Mouse (Mus musculus): ENCODE results near the gene Umod.

The Umod gene

DNA sequence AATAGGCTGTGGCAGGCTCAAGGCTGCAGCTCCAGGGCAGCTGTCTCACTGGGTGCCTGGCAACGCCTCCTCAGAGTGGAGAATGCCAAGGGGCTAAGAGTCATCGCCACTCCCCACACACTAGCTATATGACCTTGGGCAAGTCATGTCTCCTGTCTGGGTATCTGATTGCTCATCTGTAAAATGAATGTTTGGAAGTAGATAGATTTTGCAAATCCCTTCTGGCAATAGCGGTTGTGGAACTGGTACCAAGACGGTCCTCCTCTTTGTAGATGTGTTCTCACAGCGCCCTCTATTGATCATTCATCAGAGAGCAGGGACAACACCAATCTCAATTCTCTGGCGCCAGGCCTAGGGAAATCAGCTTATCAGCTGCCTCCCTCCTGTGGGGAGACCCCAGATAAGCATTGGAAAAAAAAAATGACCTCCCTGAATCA lies 51.9 kb downstream of the Umod start:
- peak; percentile 19 for DNase-seq

DNA sequence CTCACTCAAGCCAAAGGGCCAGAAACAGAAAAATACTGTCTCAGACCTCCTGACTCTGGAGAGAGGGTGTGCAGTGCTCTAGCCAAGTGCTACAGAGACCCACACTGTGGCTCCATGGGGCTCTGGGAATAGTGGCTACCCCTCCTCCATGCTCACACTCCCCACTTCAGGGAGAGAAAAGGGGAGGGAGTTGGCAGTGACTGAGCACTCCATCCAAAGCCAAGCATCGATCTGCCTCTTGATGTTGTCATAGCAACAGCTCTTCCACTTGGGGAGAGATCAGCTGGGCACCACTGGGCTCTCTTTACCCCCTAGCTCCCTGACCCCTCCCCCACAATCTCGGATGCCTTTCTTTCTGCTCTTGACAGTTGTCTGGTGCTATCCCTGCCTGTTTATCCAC lies 58.4 kb downstream of the Umod start:
- DNase-seq: no peak

DNA sequence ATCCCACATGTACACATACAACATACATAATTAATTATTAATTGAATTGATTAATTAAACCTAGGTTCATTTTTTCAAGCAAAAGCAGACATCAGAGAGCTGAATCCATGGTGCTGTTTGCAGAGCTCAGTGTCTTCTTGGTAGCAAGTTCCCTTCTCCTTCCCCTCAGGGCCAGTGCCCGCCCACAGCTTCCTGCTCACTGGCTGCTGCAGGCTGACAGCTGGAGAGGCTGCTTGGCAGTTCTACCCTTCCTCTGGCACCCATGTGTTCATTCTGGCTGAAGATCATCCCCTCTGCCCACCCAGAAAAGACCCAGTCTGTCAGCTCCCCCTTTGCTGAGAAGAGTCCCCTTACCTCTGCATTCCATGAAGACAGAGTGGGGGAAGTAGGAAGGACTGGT lies 60.6 kb downstream of the Umod start:
- DNase-seq: no peak

All from kidney, adult 11 months (tissue).